Mouse (Mus musculus): ENCODE measurements around the gene Bud31. TPM values are rescaled to one million over a fixed set of nuclear protein-coding genes. Genes with fewer than 3 reads are reported as not detected.
"Not testable (repeated sequence)": the region's sequence is repeated elsewhere in the genome, so short reads cannot be mapped to it uniquely, and the experiment has no call there.

Gene Bud31
- polyA plus RNA-seq, 1 experiment from 2014 or later = 185 TPM

DNA sequence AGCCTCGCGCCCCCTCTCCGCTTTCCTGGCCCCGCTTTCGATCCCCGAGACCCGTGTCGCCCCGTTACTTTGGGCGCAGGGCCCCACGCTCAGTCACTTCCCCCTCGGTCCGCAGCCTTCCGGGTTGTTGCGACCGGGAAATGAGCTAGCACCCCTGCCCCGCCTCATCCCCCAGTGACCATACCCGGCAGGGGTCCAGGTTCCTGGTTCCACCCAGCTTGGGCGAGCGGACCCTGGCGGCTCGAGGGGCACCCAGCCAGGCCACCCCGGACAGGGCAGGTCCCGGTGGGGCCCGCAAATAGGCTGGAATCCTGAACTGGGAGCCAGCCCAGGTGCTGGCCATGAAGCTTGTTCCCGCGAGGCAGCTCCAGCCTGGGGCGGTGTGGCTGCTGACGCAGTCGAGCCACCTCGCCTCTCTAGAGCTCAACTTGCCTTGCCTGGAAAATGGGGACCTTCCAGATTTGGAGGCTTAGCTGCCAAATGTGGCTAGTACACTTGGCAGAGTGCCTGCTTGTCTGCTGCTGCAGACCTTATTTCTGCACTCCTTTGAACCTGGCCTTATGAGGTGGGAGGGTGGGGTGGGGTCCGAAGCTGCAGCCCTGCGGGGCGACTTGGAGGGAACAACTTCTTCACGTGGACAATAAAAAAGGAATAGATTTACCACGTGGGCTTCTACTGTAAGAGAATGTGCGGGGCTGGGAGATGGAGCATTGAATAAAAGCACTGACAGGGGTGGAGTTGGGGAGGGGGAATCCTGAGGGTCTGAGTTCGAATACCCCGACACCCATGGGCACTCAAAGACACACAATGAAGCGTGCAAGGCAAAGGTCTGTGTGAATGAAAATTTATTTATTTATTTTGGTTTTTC lies 25.3 kb upstream of the Bud31 start:
- H3K4me1 ChIP-seq (replicated peaks) = peaks cover 23% of the 10 kb centered on the region
- H3K4me3 ChIP-seq (replicated peaks) = peak overlapping the region; percentile 82
- ATAC-seq = peak; percentile 61
- peak overlapping the region; percentile 81 for H3K4me2 ChIP-seq (replicated peaks)
- peak overlapping the region; percentile 77 for H3K9ac ChIP-seq
- no peaks in the 10 kb centered on the region for H3K27me3 ChIP-seq (replicated peaks)
- peak overlapping the region; percentile 87 for H3K27ac ChIP-seq
- H3K9me3 ChIP-seq = no peaks in the 10 kb centered on the region
- WGBS = 11% methylated on average over 40 of the region's 40 CpGs
- H3K36me3 ChIP-seq = peaks cover 5% of the 10 kb centered on the region

DNA sequence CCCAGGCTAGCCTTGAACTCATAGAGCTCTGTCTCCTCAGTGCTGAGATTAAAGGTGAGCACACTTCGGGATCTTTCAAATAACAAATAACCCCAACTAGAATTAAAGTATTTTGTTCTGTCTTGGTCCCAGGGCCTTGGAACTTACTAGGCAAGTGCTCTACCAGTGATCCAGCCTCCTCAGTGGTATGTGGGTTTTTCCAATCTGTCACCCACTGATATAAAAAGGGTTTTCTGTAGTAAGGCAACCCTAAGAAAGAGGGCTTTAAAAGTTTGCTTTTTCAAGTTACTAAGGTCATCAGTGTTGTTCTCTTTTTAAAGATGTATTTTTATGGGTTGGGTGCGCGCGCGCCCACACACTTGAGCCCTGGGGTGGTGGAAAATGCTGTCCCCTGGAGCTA lies 24.4 kb upstream of the Bud31 start:
- no peak for ATAC-seq
- Histone ChIP-seq H3K9me3 (no peaks in the 10 kb centered on the region), H3K4me1 (replicated peaks) (peaks cover 23% of the 10 kb centered on the region), H3K36me3 (no peaks in the 10 kb centered on the region), H3K9ac (no peak overlapping the region; the same call in none of the 2 replicates), H3K4me2 (replicated peaks) (peak overlapping the region; percentile 81), H3K27ac (peak overlapping the region; percentile 87), H3K27me3 (replicated peaks) (no peaks in the 10 kb centered on the region), H3K4me3 (replicated peaks) (peak overlapping the region; percentile 82)
- 88% methylated on average over 5 of the region's 5 CpGs for WGBS

DNA sequence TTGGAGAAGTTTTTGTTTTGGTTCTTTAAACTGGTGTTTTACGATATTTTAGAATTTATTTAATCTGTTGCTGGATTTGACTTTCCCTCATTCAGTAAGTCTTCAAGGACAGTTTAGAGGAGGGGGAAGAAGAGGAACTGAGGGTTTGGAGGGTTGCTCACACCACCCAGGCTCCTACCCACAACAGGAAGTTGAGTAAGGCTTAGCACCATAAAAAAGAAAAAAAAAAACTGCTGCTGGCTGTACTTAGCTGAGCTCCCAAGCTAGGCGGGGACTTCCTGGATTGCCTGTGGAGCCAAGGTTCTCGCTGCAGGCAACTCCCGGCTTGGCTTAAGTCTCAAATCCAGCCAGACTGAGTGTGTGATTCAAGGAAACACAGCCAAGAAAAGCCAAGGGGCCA lies 23.8 kb upstream of the Bud31 start:
- Histone ChIP-seq H3K4me1 (replicated peaks) (peaks cover 23% of the 10 kb centered on the region), H3K9me3 (no peaks in the 10 kb centered on the region), H3K4me2 (replicated peaks) (peak overlapping the region; percentile 81), H3K27me3 (replicated peaks) (no peaks in the 10 kb centered on the region), H3K36me3 (no peaks in the 10 kb centered on the region), H3K27ac (peak overlapping the region; percentile 87), H3K9ac (no peak overlapping the region; the same call in 1 of the 2 replicates), H3K4me3 (replicated peaks) (peak overlapping the region; percentile 82)
- 18% methylated on average over 4 of the region's 4 CpGs for WGBS
- peak; percentile 67 for ATAC-seq

DNA sequence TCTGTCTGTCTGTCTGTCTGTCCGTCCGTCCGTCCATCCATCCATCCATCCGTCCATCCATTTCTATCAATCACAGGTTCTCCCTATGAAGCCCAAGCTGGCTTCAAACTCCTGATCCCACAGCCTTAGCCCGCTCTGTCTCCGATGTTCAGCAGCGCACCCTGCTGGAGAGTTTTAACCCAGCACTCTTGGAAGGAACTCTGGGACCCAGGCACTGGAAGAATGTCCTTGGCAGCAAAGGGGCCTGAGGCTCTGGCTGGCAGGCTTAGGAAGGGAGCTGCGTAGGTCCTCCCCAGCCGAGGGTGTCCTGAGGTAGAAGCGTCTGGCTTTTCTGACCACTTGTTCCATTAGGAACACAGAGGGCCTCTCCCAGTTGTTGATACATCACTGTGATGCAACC lies 23.2 kb upstream of the Bud31 start:
- WGBS = 49% methylated on average over 10 of the region's 10 CpGs
- H3K36me3 ChIP-seq = no peaks in the 10 kb centered on the region
- peaks cover 23% of the 10 kb centered on the region for H3K4me1 ChIP-seq (replicated peaks)
- H3K9ac ChIP-seq = peak overlapping the region; percentile 28; the same call in 1 of the 2 replicates
- ATAC-seq = peak; percentile 19; the same call in 1 of the 2 replicates
- H3K4me3 ChIP-seq (replicated peaks) = peak overlapping the region; percentile 82
- peak overlapping the region; percentile 87 for H3K27ac ChIP-seq
- H3K27me3 ChIP-seq (replicated peaks) = no peaks in the 10 kb centered on the region
- peak overlapping the region; percentile 81 for H3K4me2 ChIP-seq (replicated peaks)
- no peaks in the 10 kb centered on the region for H3K9me3 ChIP-seq

DNA sequence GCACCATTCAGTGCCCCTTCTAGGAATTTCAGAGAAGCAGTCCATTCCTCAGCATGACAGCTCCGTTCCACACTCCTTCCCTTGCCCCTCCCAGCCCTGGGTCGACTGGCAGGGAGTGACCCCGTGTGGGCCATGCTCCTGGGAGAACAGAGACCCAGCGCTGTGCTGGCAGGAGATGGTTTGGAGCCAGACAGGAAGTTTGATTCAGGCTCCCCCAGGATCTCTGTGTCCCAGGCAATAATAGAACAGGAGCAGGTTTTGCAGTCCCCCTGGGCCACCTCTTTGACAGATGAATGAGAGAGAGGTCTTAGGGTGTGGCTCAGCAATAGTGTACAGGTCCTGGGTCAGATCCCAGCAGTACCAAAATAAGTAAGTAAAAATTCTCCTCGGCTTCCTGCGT lies 22.2 kb upstream of the Bud31 start:
- WGBS = 59% methylated on average over 6 of the region's 6 CpGs
- Histone ChIP-seq H3K9ac (no peak overlapping the region), H3K27ac (no peak overlapping the region)

DNA sequence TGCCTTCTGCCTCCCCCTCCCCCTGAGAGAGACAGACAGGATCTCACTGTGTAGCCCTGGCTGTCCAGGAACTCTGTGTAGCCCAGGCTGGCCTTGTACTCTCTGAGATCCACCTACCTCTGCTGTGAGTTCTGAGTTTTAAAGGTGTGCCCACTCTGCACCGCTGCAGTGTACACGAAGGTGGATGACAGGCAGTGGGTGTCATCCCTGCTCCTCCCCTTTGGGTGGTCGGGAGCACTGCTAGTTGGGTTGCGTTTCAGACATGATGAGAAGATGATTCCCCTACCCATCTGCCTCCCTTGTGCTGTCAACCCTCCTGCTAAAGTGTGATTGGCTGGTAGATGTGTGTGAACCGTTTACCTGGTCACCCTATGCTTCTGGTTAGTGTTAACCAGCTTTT lies 21.7 kb upstream of the Bud31 start:
- Histone ChIP-seq H3K27ac (no peak overlapping the region), H3K9me3 (no peaks in the 10 kb centered on the region), H3K36me3 (peaks cover 7% of the 10 kb centered on the region; the same call in 1 of the 2 replicates), H3K27me3 (replicated peaks) (no peaks in the 10 kb centered on the region), H3K4me3 (replicated peaks) (no peak overlapping the region), H3K4me1 (replicated peaks) (peaks cover 20% of the 10 kb centered on the region), H3K4me2 (replicated peaks) (no peak overlapping the region), H3K9ac (no peak overlapping the region)
- ATAC-seq = no peak
- 87% methylated on average over 5 of the region's 5 CpGs for WGBS

More for the DNA sequence above, 22.2 kb upstream of the Bud31 start:
- peaks cover 23% of the 10 kb centered on the region for H3K4me1 ChIP-seq (replicated peaks)
- ATAC-seq = no peak
- H3K27me3 ChIP-seq (replicated peaks) = no peaks in the 10 kb centered on the region
- no peaks in the 10 kb centered on the region for H3K9me3 ChIP-seq
- H3K4me3 ChIP-seq (replicated peaks) = no peak overlapping the region
- H3K4me2 ChIP-seq (replicated peaks) = no peak overlapping the region
- peaks cover 4% of the 10 kb centered on the region; the same call in 1 of the 2 replicates for H3K36me3 ChIP-seq

DNA sequence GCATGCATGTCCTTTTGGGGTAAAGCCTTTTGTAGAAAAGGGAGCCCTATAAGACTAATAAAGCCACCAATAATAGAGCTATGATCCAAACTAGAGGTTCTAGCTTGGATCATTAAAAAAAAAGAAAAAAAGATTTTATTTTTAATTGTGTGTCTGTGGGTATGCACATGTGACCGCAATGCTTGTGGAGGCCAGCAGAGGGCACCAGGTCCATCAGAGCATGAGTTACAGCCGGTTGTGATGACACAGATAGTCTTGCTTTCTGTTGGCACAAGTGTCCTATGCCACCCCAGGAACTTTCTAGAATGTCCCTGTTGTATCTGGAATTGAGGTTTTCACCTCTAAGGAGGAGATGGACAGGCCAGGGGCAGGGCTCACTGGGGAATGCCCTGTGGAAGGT lies 20.8 kb upstream of the Bud31 start:
- Histone ChIP-seq H3K4me3 (replicated peaks) (no peak overlapping the region), H3K27me3 (replicated peaks) (no peaks in the 10 kb centered on the region), H3K4me1 (replicated peaks) (peaks cover 15% of the 10 kb centered on the region), H3K4me2 (replicated peaks) (no peak overlapping the region), H3K9ac (no peak overlapping the region), H3K36me3 (peaks cover 11% of the 10 kb centered on the region), H3K9me3 (no peaks in the 10 kb centered on the region), H3K27ac (no peak overlapping the region)
- 92% methylated on average over 2 of the region's 2 CpGs for WGBS
- ATAC-seq = no peak

DNA sequence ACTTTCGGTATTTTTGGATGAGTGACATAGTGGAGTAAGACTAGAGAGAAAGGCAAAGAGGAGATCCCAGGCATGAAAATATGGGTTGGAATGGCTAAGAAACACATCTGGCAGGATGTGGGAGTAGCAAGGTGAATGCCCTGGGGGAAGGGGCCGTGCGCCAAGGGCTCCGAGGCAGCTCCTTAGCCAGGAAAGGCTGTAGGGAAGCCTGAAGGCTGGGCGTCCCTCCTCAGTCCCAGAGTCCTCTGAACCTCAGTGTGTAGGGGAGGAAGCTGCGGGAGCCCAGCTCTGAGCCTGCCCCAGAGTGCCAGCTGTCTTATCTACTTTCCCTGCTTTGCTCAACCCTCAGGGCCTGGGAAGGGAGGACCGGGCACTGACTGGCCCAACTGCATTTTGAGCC lies 19.2 kb upstream of the Bud31 start:
- peaks cover 24% of the 10 kb centered on the region for H3K36me3 ChIP-seq
- no peak overlapping the region for H3K9ac ChIP-seq
- H3K4me1 ChIP-seq (replicated peaks) = peaks cover 15% of the 10 kb centered on the region
- no peak overlapping the region for H3K4me3 ChIP-seq (replicated peaks)
- ATAC-seq = no peak
- H3K9me3 ChIP-seq = no peaks in the 10 kb centered on the region
- 62% methylated on average over 7 of the region's 7 CpGs for WGBS
- H3K27ac ChIP-seq = no peak overlapping the region
- no peak overlapping the region for H3K4me2 ChIP-seq (replicated peaks)
- H3K27me3 ChIP-seq (replicated peaks) = no peaks in the 10 kb centered on the region

DNA sequence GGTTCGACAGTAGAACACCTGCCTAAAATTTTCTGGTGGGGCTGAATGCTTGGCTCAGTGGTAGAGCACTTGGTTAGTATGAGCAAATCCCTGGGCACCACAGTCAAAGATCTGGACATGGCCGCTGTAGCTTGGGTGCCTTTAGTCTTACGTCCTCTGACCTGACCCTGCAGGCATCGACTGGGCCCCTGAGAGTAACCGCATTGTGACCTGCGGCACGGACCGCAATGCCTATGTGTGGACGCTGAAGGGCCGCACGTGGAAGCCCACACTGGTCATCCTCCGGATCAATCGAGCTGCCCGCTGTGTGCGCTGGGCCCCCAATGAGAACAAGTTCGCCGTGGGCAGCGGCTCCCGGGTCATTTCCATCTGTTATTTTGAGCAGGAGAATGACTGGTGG lies 16.8 kb upstream of the Bud31 start:
- ATAC-seq = no peak
- Histone ChIP-seq H3K27ac (no peak overlapping the region), H3K4me2 (replicated peaks) (no peak overlapping the region), H3K36me3 (peaks cover 42% of the 10 kb centered on the region), H3K9ac (no peak overlapping the region), H3K27me3 (replicated peaks) (no peaks in the 10 kb centered on the region), H3K4me1 (replicated peaks) (no peaks in the 10 kb centered on the region; the same call in 1 of the 2 replicates), H3K4me3 (replicated peaks) (no peak overlapping the region), H3K9me3 (no peaks in the 10 kb centered on the region)
- WGBS = 92% methylated on average over 19 of the region's 19 CpGs

DNA sequence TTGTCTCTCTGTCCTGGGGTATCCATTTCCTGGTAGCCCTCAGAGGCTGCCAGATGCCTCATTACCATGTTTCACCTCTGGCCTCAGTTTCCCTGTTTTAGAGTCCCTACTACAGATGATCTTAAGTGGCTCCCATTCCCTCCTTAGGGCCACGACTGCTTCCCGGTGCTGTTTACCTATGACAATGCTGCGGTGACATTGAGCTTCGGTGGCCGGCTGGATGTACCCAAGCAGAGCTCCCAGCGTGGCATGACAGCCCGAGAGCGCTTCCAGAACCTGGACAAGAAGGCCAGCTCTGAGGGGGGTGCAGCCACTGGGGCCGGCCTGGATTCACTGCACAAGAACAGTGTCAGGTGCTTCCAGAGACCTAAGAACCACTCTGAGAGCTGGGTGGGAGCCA lies 13.6 kb upstream of the Bud31 start:
- no peaks in the 10 kb centered on the region for H3K4me1 ChIP-seq (replicated peaks)
- H3K4me3 ChIP-seq (replicated peaks) = no peak overlapping the region
- no peaks in the 10 kb centered on the region for H3K27me3 ChIP-seq (replicated peaks)
- ATAC-seq = no peak
- no peak overlapping the region for H3K27ac ChIP-seq
- H3K9me3 ChIP-seq = no peaks in the 10 kb centered on the region
- peaks cover 66% of the 10 kb centered on the region for H3K36me3 ChIP-seq
- no peak overlapping the region for H3K4me2 ChIP-seq (replicated peaks)
- no peak overlapping the region for H3K9ac ChIP-seq
- 92% methylated on average over 9 of the region's 9 CpGs for WGBS

DNA sequence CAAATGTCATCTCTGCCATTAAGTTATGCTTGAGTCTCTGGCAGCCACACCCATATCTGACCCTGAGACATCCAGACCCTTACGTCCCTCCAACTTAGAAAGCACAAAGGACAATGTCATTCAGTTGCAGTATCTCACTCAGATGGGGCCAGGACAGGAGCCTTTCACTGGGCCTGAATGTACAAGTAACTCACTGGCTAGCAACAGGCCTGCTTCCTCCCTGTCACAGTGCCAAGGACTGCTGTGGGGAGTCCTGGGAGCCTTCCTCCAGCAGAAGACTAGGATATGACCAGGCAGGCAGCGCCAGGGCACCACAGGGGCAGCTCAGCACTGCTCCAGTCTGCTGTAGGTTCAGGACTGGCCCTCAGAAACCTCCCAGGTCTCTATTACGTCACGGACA lies 11.0 kb upstream of the Bud31 start:
- WGBS = 90% methylated on average over 4 of the region's 4 CpGs
- ATAC-seq = no peak
- H3K9ac ChIP-seq = no peak overlapping the region

DNA sequence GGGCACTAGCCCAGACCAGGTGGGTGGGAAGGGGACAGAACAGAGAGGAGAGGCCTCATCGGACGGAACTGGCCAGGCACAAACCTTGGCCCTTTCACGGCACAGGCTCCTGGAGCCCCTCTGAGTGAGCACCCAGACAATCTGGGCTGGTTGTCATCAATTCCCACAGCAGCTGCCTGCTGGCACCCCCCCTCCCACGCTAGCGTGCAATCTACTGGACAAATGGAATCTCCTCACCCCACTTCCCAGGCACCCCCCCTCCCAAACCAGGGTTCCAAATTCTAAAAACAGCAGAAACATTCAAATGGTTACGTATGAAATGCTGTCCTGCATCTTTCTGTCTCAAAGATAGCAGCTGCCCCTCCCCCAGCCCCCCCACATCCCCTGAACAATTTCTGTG lies 10.4 kb upstream of the Bud31 start:
- not testable (repeated sequence) for ATAC-seq; H3K27me3 ChIP-seq (replicated peaks); H3K27ac ChIP-seq; H3K9me3 ChIP-seq; H3K9ac ChIP-seq; H3K4me2 ChIP-seq (replicated peaks); H3K4me1 ChIP-seq (replicated peaks); H3K4me3 ChIP-seq (replicated peaks)
- H3K36me3 ChIP-seq = peaks cover 83% of the 10 kb centered on the region
- WGBS = 87% methylated on average over 6 of the region's 6 CpGs

More for the DNA sequence above, 11.0 kb upstream of the Bud31 start:
- H3K4me1 ChIP-seq (replicated peaks) = no peaks in the 10 kb centered on the region
- H3K4me3 ChIP-seq (replicated peaks) = no peak overlapping the region
- H3K27ac ChIP-seq = no peak overlapping the region
- no peak overlapping the region for H3K4me2 ChIP-seq (replicated peaks)
- H3K27me3 ChIP-seq (replicated peaks) = no peaks in the 10 kb centered on the region
- H3K9me3 ChIP-seq = no peaks in the 10 kb centered on the region
- H3K36me3 ChIP-seq = peaks cover 82% of the 10 kb centered on the region

DNA sequence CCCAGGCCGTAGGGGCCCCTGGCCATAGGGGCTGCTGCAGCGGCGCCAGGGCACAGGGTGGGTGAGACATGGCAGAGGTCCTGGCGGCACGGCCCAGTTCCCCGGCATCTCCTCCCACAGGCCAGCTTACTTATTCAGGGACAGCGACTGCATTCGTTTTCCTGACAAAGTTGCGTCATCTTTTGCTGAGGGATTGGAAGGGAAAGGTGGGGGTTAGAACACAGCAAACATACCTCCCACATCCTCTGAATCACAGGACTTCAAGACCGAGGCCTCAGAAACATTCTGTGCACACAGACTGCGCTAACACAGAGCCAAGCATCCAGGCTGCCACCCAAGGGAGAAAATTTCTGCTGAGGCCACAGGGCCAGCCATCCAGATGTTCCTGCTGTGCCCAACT lies 10.0 kb upstream of the Bud31 start:
- H3K36me3 ChIP-seq = peaks cover 84% of the 10 kb centered on the region
- H3K4me2 ChIP-seq (replicated peaks) = no peak overlapping the region
- H3K4me1 ChIP-seq (replicated peaks) = no peaks in the 10 kb centered on the region
- ATAC-seq = no peak
- H3K9me3 ChIP-seq = no peaks in the 10 kb centered on the region
- H3K4me3 ChIP-seq (replicated peaks) = no peak overlapping the region
- 83% methylated on average over 11 of the region's 11 CpGs for WGBS
- H3K27ac ChIP-seq = no peak overlapping the region
- H3K9ac ChIP-seq = no peak overlapping the region
- H3K27me3 ChIP-seq (replicated peaks) = no peaks in the 10 kb centered on the region
